Mouse (Mus musculus) adrenal gland, adult (tissue): ENCODE measurements around the gene Krtap4-9.
"Not testable (repeated sequence)": the region's sequence is repeated elsewhere in the genome, so short reads cannot be mapped to it uniquely, and the experiment has no call there.

ENCODE experiments used
- DNase-seq, 2 experiments: peaks; one replicate each; pipeline ENCODE4 v3.0.0; 2022 to 2023; ENCODE audit warnings: low spot score in 1 of 2; ENCODE audit not compliant: inconsistent age in 2 of 2

Krtap4-9 gene

DNA sequence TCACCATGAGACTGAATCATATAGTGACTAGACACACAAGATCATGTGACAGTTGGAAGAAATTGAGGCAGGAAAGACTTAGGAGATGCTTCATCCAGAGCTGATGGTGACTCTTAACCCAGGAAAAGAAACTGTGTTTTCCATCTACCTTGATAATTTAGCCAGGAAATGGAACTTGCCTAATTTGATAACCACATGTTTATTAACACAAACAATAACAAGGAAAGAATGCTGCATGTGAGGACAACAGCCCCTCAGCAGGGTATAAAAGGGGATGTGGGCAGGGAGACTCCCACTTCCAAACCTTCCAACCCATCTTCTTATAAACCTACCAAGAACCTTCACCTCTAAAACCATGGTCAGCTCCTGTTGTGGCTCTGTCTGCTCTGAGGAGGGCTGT is at the start of gene Krtap4-9:
Krtap4-9 (plus strand) TSS at position 301 of the 400 bp plus-strand sequence.
- DNase-seq = not testable (repeated sequence)

GRCm38 (mm10) chr11:99743985-99744384 is 41.0 kb upstream of the Krtap4-9 start:
- DNase-seq = no peak

GRCm38 (mm10) chr11:99758877-99759276 is 26.1 kb upstream of the Krtap4-9 start:
- DNase-seq = no peak

DNA sequence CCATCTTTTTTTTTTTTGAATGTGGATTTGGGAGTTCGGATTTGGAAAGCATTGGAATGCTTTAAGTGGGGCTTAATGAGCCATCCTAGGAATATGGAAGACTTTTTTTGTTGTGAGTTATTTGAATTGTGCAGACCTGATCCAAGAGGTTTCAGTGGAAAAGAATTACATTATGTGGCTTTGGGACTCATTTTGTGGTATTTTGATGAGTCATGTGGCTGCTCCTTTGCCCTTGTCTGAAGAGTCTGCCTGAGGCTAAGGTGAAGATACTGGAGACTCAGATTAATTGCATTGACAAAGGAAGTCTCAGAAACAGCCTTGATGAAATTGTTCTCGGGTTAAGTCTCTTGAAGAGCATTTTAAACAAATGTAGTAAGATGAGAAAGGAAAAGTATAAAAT is 16.6 kb upstream of the Krtap4-9 start:
- DNase-seq = no peak

GRCm38 (mm10) chr11:99772813-99773212 is 12.2 kb upstream of the Krtap4-9 start, which contains the start of gene Gm11595:
Gene Gm11595, minus strand, starts transcription at chr11:99772913.
- not testable (repeated sequence) for DNase-seq

DNA sequence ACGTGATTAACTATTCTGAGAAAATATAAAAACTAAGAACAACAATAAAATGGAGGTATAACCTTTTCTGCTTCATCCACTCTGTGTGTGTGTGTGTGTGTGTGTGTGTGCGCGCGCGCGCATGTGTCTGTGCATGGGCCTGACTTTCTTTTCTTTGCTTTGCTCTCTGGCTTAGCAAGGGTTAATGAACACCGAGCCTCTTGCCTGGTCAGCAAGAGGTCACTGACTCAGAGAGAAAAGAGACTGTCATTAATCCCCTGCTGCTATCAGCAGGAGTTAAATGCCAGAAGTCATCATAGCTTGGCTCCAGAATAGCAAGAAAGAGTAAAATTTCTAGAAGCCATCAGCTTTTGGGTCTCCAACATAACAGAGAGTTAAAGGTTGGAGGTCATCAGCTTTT is 6.6 kb upstream of the Krtap4-9 start:
- DNase-seq = no peak

- no peak for DNase-seq
These were observed 4.4 kb upstream of the Krtap4-9 start, which contains the start of gene Krtap4-8 for GRCm38 (mm10) chr11:99780604-99781003. Gene Krtap4-8, minus strand, starts transcription at chr11:99780704.

DNA sequence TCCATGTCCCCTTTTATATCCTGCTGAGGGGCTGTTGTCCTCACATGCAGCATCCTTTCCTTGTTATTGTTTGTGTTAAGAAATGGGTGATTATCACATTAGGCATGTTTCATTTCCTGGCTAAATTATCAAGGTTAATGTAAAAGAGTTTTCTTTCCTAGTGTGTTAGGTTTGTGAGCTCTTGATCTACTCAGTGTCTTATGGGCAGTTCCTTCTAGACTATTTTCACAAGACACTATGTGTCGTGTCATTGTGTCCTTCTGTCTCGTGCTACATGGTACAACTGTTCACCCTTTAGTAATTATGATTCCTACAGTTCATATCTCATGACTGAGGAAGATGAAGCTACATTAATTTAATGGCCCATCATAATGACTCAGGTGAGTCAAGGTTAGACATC is 8.4 kb downstream of the Krtap4-9 start, which contains the start of gene Gm11596:
Gm11596 (minus strand) TSS at position 101 of the 400 bp plus-strand sequence.
- no peak for DNase-seq

- not testable (repeated sequence) for DNase-seq
These were observed 13.8 kb downstream of the Krtap4-9 start, which contains the start of gene Gm11569 for GRCm38 (mm10) chr11:99798832-99799231. Gene Gm11569, minus strand, starts transcription at chr11:99798932.

- not testable (repeated sequence) for DNase-seq
These were observed 19.3 kb downstream of the Krtap4-9 start, which contains the start of gene Gm11554 for GRCm38 (mm10) chr11:99804346-99804745. Gene Gm11554, minus strand, starts transcription at chr11:99804446.

- DNase-seq = peak in 1 of 2 experiments; percentile 1
These were observed 24.8 kb downstream of the Krtap4-9 start, which contains the start of gene Krtap4-13 for GRCm38 (mm10) chr11:99809792-99810191. Gene Krtap4-13, minus strand, starts transcription at chr11:99809892.

- DNase-seq = not testable (repeated sequence)
These were observed 30.6 kb downstream of the Krtap4-9 start, which contains the start of gene Gm11564 for GRCm38 (mm10) chr11:99815566-99815965. Gene Gm11564, minus strand, starts transcription at chr11:99815666.
